Mouse (Mus musculus): Measurements from ENCODE around the gene N4bp1. TPM values are rescaled to one million over a fixed set of nuclear protein-coding genes. Genes with fewer than 3 reads are reported as not detected.

Gene N4bp1
- polyA plus RNA-seq, 1 experiment from 2014 or later = 8.5 TPM

DNA sequence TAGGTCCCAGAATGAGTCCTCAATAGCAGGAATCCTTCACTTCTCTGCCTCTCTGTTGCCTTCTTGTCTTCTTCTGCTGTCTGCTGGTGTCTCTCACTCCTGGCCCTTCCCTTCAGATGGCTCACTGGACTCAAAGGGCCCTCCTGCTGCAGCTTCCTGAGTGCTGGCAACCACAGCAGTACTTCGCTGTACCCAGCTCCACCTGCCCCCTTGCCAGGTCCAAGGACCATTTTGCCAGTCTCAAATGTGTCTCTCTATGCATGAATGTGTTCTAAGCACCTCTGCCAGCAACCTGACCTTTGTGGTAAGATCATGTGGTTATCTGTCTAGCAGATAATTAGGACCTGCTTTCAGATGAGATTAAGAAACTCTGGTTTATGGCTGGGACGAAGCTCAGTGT, 8.2 kb downstream of the N4bp1 start:
- no peak for ATAC-seq (ENCODE audit: insufficient number of reproducible peaks, low FRiP score)
- WGBS = 89% methylated on average over 2 of the region's 2 CpGs
- no peaks in the 10 kb centered on the region for H3K9me3 ChIP-seq (replicated peaks)
- peaks cover 4% of the 10 kb centered on the region; the same call in 1 of the 2 replicates for H3K36me3 ChIP-seq
- peaks cover 67% of the 10 kb centered on the region for H3K4me1 ChIP-seq (replicated peaks)
- H3K4me2 ChIP-seq = no peak overlapping the region
- H3K27me3 ChIP-seq (replicated peaks) = no peaks in the 10 kb centered on the region
- no peak overlapping the region for H3K4me3 ChIP-seq
- H3K27ac ChIP-seq (ENCODE audit: poor library complexity, severe bottlenecking) = no peak overlapping the region
- no peak overlapping the region for H3K9ac ChIP-seq

DNA sequence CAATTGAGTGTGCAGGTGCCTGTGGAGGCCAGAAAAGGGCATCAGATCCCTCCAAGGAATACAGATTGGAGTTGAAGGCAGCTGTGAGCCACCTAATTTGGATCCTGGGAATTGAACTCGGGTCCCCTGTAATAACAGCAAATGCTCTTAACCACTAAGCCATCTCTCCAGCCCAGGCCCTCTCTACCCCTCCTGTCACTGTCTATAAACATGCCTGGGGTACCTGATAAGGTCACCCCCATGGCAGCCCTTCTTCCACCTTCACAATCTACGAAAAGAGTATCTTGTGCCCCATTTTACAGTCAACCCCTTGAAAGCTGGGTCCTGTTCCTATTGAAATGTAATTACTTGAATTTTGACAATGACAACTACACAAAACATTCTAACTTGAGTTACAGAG, 11.0 kb downstream of the N4bp1 start:
- no peaks in the 10 kb centered on the region for H3K9me3 ChIP-seq (replicated peaks)
- no peak overlapping the region for H3K4me2 ChIP-seq
- H3K36me3 ChIP-seq = no peaks in the 10 kb centered on the region
- H3K9ac ChIP-seq = no peak overlapping the region
- H3K27me3 ChIP-seq (replicated peaks) = no peaks in the 10 kb centered on the region
- 79% methylated on average over 2 of the region's 2 CpGs for WGBS
- H3K4me1 ChIP-seq (replicated peaks) = peaks cover 75% of the 10 kb centered on the region
- H3K27ac ChIP-seq (ENCODE audit: poor library complexity, severe bottlenecking) = 0 out of 2 replicates have a peak overlapping the region, but pooled peaks have one; percentile 10
- ATAC-seq (ENCODE audit: insufficient number of reproducible peaks, low FRiP score) = no peak
- H3K4me3 ChIP-seq = no peak overlapping the region

DNA sequence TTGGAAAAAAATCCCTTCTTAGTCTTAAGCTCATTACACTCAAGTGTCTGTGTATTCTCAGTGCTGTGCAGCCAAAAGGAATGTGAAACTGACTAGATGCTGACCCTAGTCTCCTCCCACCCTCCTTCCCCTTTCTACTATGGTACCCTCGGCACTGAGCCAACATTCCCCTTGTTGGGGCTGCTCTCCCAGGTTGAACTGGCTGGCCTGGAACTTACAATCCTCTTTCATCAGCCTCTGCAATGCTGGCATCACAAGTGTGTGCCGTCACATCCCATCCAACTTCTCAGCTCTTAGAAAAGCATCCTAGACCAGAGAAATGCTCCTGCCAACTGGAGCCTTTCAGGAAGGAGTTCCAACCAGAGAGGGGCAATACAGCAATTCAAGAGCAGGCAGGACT, 11.9 kb downstream of the N4bp1 start:
- ATAC-seq (ENCODE audit: insufficient number of reproducible peaks, low FRiP score) = peak; percentile 74; the same call in 1 of the 2 replicates
- Histone ChIP-seq H3K9ac (no peak overlapping the region), H3K9me3 (replicated peaks) (no peaks in the 10 kb centered on the region), H3K36me3 (no peaks in the 10 kb centered on the region), H3K4me3 (no peak overlapping the region), H3K27me3 (replicated peaks) (no peaks in the 10 kb centered on the region), H3K4me1 (replicated peaks) (peaks cover 67% of the 10 kb centered on the region), H3K4me2 (no peak overlapping the region; the same call in 1 of the 2 replicates), H3K27ac (ENCODE audit: poor library complexity, severe bottlenecking) (peak overlapping the region; percentile 64)
- 31% methylated on average over 2 of the region's 2 CpGs for WGBS

DNA sequence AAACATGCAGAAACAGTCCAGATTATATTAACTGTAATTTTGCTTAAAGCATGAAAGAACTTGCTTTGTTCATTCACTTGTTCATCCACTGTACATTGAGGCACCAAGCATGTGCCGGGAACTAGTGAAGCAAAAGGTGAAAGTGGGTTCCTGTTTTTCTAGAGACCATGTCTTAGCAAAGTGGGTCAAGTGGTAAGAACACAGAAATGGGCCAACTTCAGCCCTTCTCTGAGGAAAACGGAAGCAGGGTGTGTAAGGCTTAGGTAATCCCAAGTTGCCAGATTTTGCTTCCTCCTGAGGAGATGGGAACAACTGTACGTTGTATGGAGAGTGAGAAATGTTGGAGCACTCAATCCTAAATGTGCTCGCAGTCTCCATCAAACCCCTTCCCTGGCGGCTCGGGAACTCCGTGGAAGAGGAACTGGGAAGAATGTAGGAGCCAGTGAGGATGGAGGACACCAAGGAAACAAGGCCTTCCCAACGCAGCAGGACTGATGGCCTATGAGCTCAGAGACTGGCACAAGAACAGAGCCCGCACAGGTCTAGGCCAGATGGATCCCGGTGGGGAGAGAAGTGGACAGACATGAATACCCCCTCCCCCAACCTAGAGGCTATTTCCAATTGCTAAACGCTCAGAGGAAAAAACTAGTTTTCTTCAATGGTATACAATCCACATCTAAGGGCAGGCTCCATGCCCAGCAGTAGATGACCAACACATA, 12.8 kb downstream of the N4bp1 start:
- no peak overlapping the region for H3K4me2 ChIP-seq
- no peaks in the 10 kb centered on the region for H3K9me3 ChIP-seq (replicated peaks)
- no peak for ATAC-seq (ENCODE audit: insufficient number of reproducible peaks, low FRiP score)
- H3K4me3 ChIP-seq = no peak overlapping the region
- H3K27ac ChIP-seq (ENCODE audit: poor library complexity, severe bottlenecking) = peak overlapping the region; percentile 41; the same call in 1 of the 2 replicates
- H3K4me1 ChIP-seq (replicated peaks) = peaks cover 68% of the 10 kb centered on the region
- no peaks in the 10 kb centered on the region for H3K27me3 ChIP-seq (replicated peaks)
- H3K36me3 ChIP-seq = no peaks in the 10 kb centered on the region
- 89% methylated on average over 11 of the region's 11 CpGs for WGBS
- H3K9ac ChIP-seq = no peak overlapping the region

DNA sequence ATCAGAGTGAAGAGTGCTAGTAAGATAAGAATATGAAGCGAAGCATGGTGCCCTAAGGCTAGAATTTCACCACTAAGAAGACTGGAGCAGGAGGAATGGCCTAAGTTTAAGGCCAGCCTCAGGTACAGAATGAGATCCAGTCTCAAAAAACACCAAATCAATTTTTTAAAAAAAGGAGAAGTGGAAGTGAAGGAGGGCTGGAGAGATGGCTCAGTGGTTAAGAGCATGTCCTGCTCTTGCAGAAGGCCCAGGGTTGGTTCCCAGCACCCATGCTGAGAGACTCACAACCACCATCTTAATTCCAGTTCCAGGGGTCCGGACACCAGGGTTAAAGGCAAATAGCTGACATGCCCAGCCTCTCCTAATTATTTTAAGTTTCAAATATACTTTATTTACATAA, 13.6 kb downstream of the N4bp1 start:
- Histone ChIP-seq H3K9ac (no peak overlapping the region), H3K4me3 (no peak overlapping the region), H3K27me3 (replicated peaks) (no peaks in the 10 kb centered on the region), H3K4me2 (no peak overlapping the region), H3K4me1 (replicated peaks) (peaks cover 67% of the 10 kb centered on the region), H3K9me3 (replicated peaks) (no peaks in the 10 kb centered on the region), H3K36me3 (no peaks in the 10 kb centered on the region), H3K27ac (ENCODE audit: poor library complexity, severe bottlenecking) (no peak overlapping the region)
- 88% methylated on average over 2 of the region's 2 CpGs for WGBS
- ATAC-seq (ENCODE audit: insufficient number of reproducible peaks, low FRiP score) = no peak

DNA sequence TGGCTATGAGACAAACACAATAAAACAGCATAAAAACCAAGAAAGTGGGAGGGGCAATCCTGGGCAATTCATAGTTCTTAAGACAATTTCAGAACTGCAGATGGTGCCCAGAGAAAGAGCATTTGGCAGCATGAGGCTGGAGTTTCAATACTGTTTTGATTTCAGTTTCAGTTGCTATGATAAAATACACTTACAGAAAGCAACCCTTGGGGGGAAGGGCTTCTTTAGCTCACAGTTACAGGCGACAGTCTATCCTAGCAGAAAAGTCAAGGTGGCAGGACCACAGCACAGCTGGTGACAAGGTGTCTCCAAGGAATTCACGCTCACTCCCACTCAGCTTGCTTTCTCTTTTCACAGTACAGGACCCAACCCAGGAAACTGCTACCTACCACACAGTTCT, 14.3 kb downstream of the N4bp1 start:
- no peak for ATAC-seq (ENCODE audit: insufficient number of reproducible peaks, low FRiP score)
- Histone ChIP-seq H3K4me1 (replicated peaks) (peaks cover 68% of the 10 kb centered on the region), H3K27me3 (replicated peaks) (no peaks in the 10 kb centered on the region), H3K4me3 (no peak overlapping the region), H3K9ac (no peak overlapping the region), H3K36me3 (no peaks in the 10 kb centered on the region), H3K4me2 (no peak overlapping the region), H3K9me3 (replicated peaks) (no peaks in the 10 kb centered on the region), H3K27ac (ENCODE audit: poor library complexity, severe bottlenecking) (no peak overlapping the region)
- WGBS = 51% methylated on average over 2 of the region's 2 CpGs

DNA sequence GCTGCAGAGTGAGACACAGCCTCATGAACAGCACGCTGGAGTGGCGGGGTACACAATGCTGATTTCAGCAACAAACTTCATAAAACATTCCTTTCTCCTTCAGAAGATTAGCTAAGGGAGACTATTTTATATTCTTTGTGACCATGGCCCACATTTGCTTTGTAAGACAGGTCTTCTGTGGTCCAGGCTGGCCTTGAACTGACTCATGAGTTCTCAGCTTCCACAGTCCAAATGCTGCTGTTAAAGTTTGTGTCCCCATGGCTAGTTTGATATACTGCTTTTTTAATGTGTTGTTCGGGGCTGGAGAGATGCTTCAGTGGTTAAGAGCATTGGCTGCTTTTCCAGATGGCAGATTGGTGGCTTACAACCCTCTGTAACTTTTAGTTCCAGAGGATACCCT, 17.0 kb downstream of the N4bp1 start:
- H3K9me3 ChIP-seq (replicated peaks) = no peaks in the 10 kb centered on the region
- H3K9ac ChIP-seq = no peak overlapping the region
- no peaks in the 10 kb centered on the region for H3K27me3 ChIP-seq (replicated peaks)
- H3K4me1 ChIP-seq (replicated peaks) = peaks cover 54% of the 10 kb centered on the region
- no peaks in the 10 kb centered on the region for H3K36me3 ChIP-seq
- H3K27ac ChIP-seq (ENCODE audit: poor library complexity, severe bottlenecking) = no peak overlapping the region
- no peak overlapping the region for H3K4me3 ChIP-seq
- no peak for ATAC-seq (ENCODE audit: insufficient number of reproducible peaks, low FRiP score)
- no peak overlapping the region for H3K4me2 ChIP-seq
- WGBS = 87% methylated on average over 3 of the region's 3 CpGs

DNA sequence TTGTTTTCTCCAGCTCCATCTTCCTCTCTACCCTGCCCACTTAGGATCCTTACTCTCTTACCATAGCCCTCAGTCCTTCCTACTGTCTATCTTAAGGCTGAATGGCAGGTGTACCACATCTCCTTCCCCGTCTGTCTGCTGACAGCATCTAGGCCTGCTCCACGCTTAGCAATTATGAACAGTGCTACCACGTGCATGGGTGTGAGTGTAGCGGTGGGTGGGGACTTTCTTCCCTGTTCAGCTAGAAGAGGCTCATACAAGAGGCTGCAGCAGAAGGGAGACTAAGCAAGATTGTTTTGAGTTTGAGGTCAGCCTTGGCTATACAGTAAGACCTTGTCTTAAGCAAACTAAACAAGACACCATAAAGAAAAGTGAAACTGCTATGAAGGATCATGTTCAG, 20.3 kb downstream of the N4bp1 start:
- Histone ChIP-seq H3K36me3 (peaks cover 19% of the 10 kb centered on the region), H3K4me3 (no peak overlapping the region), H3K27ac (ENCODE audit: poor library complexity, severe bottlenecking) (no peak overlapping the region), H3K9ac (no peak overlapping the region), H3K27me3 (replicated peaks) (no peaks in the 10 kb centered on the region), H3K4me1 (replicated peaks) (peaks cover 39% of the 10 kb centered on the region), H3K9me3 (replicated peaks) (no peaks in the 10 kb centered on the region), H3K4me2 (no peak overlapping the region)
- no peak for ATAC-seq (ENCODE audit: insufficient number of reproducible peaks, low FRiP score)
- 63% methylated on average over 4 of the region's 4 CpGs for WGBS

DNA sequence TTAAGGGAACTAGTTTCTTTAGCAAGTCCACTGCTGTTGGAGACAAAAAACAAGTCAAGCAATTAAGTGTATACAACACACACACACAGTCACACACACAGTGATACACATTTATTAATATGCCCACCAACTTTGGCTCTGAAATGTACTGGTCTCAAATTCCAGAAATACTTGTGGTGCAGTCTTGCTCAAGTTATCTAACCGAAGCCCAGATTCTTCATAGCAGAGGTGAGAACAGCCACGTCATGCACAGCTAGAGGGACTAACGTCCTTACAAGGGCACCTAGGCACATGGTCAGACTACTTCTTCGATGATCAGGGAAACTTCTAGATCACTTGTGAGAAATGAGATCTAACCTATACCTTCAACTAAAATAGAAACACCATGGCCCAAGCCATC, 22.2 kb downstream of the N4bp1 start:
- H3K4me1 ChIP-seq (replicated peaks) = peaks cover 39% of the 10 kb centered on the region
- H3K27ac ChIP-seq (ENCODE audit: poor library complexity, severe bottlenecking) = no peak overlapping the region
- H3K36me3 ChIP-seq = peaks cover 23% of the 10 kb centered on the region
- H3K9me3 ChIP-seq (replicated peaks) = no peaks in the 10 kb centered on the region
- no peak overlapping the region for H3K9ac ChIP-seq
- no peak for ATAC-seq (ENCODE audit: insufficient number of reproducible peaks, low FRiP score)
- H3K4me3 ChIP-seq = no peak overlapping the region
- no peaks in the 10 kb centered on the region for H3K27me3 ChIP-seq (replicated peaks)
- H3K4me2 ChIP-seq = no peak overlapping the region
- WGBS = 39% methylated on average over 4 of the region's 4 CpGs

DNA sequence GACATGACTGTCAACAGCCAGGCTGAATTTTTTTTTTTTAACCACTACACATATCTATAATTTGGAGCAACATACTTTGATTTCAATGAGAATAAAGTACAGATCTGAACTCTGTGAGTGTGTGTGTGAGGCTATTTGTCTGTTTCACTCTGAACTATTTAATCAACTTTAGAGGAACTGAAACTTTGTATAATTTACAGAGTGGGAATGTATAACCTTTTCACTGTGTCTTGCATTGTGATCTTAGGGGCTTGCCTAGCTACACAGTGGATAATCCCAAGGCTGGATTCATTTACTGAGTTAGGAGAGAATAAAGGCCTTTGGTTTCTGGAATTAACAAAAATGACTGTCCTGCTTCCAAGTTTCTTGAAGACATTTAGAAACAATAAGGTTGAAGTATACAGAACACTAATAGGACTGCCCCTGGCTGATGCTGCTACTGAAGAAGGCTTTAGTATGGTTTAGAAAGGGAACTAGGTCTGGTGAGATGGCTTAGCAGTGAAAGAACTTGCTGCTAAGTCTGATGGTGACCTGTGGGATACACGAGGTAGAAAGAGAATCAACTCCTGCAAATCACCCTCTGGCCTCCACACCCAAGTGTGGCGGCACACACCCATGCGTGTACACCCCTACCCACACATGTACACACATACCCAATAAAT, 22.8 kb downstream of the N4bp1 start:
- peak overlapping the region; percentile 34 for H3K27ac ChIP-seq (ENCODE audit: poor library complexity, severe bottlenecking)
- ATAC-seq (ENCODE audit: insufficient number of reproducible peaks, low FRiP score) = no peak

DNA sequence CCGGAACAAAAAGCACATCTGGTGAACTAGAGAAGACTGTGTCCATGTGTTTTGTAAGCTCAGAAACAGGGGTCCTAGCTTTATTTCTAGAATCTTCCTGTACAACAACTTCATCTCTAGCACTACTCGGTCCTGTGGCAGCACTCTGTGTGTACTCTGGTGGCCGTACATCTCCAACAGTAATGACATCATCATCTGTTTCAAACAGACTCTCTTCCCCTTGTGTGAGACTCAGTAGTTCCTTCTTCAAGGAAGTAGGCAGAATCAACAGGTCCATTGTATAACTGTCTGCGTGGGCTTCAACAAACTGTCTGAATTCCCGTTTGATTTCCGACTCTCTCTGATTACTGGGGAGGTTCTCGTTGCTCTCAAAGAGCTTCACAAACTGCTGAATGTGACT, 23.5 kb downstream of the N4bp1 start:
- no peak for ATAC-seq (ENCODE audit: insufficient number of reproducible peaks, low FRiP score)
- Histone ChIP-seq H3K4me1 (replicated peaks) (peaks cover 42% of the 10 kb centered on the region), H3K4me2 (no peak overlapping the region), H3K9me3 (replicated peaks) (no peaks in the 10 kb centered on the region), H3K4me3 (no peak overlapping the region), H3K36me3 (peaks cover 23% of the 10 kb centered on the region), H3K9ac (no peak overlapping the region), H3K27me3 (replicated peaks) (no peaks in the 10 kb centered on the region), H3K27ac (ENCODE audit: poor library complexity, severe bottlenecking) (peak overlapping the region; percentile 44; the same call in 1 of the 2 replicates)
- 66% methylated on average over 7 of the region's 7 CpGs for WGBS

More for the DNA sequence above, 22.8 kb downstream of the N4bp1 start:
- no peaks in the 10 kb centered on the region for H3K9me3 ChIP-seq (replicated peaks)
- peaks cover 23% of the 10 kb centered on the region for H3K36me3 ChIP-seq
- H3K27me3 ChIP-seq (replicated peaks) = no peaks in the 10 kb centered on the region
- no peak overlapping the region for H3K9ac ChIP-seq
- H3K4me1 ChIP-seq (replicated peaks) = peaks cover 41% of the 10 kb centered on the region
- H3K4me2 ChIP-seq = no peak overlapping the region
- 76% methylated on average over 3 of the region's 3 CpGs for WGBS
- H3K4me3 ChIP-seq = no peak overlapping the region
